Mouse (Mus musculus) small intestine, adult 2 months (tissue): Measurements from ENCODE around the gene Tcfl5.

Source experiments
- CTCF ChIP-seq: fragments of 200-500 bp; IDR thresholded peaks from 2 replicates; pipeline ENCODE4 v1.5.1; 2012; ENCODE audit warnings: low read depth, mild to moderate bottlenecking, control low read depth, inconsistent platforms, low read length, moderate library complexity, mixed read lengths; ENCODE audit not compliant: insufficient replicate concordance, insufficient read length; ENCODE audit errors: extremely low read depth
- POLR2A ChIP-seq: fragments of 200-500 bp; IDR thresholded peaks from 2 replicates; pipeline ENCODE4 v1.6.1; 2012; ENCODE audit warnings: low read depth, mild to moderate bottlenecking, control low read depth, inconsistent platforms, low read length, moderate library complexity

- no peak for TF ChIP-seq CTCF
- TF ChIP-seq POLR2A, result no peak
Measured at GRCm38 (mm10) chr2:180659353-180660150, 17.0 kb upstream of the Tcfl5 start.
